Mouse (Mus musculus) MN1 (cell line): ENCODE data around the gene Rhbdd1.

ENCODE experiments used
- DNase-seq: peaks from one replicate; pipeline ENCODE4 v3.0.0-alpha.2; 2016; ENCODE audit warnings: low spot score

The Rhbdd1 gene

GRCm38 (mm10) chr1:82291930-82292712, 24.1 kb upstream of the Rhbdd1 start:
- DNase-seq, result no peak

GRCm38 (mm10) chr1:82292771-82293170, 23.5 kb upstream of the Rhbdd1 start:
- peak; percentile 70 for DNase-seq

DNA sequence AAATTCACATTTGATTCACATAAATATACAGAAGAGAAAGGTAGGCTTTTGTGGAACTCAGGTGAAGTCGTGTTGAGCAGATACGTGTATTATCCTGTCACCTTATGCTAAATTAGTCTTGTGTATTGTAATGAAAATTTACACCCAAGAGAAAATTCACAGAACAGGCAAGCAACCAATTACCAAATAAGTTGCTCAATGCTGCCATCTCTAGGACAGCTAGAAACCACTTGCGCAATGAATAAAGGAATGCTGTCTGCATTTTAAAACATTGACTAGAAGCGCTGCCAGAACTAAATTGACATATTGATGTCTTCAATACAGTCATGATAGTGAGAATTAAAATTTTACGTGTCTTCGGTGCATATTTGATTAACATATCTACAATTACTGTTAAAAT, 22.1 kb upstream of the Rhbdd1 start:
- DNase-seq, result peak; percentile 72

DNA sequence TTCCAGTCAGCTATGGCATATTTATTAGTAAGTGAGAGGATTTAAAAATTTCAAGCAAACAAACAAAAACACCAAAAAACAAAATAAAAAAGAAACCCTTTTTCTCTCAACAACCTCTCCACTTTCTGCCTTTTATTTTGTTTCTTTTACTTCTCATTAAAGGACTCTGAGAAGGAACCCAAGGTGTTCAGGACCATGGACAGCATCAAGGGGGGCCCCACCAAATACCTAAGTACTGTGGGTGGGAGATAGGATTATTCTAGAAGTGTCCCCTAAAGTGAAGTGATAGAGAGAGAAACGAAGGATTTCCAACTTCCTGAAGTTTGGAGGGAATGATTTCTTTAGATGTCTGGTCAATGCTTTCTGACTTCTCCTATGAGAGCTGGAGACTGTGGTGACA, 17.7 kb upstream of the Rhbdd1 start:
- no peak for DNase-seq

DNA sequence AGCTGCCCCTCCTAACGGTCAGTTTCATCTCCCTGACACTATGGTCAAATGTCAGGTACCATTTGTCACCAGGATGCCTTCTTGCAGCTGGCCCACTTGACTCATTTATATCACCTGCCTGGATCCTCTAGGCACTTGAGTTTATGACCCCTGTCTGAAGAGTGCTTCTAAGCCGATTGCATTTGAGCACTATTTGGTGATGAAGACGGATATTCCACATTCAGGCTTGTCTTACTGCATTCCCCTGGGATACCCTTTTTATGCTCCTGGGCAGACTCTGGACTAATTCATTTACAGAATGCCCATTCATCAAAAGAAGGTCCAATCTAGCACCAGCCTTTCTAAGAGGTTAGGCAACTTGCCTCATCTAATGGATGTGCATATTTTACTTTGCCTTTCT, 11.8 kb upstream of the Rhbdd1 start:
- DNase-seq, result no peak

DNA sequence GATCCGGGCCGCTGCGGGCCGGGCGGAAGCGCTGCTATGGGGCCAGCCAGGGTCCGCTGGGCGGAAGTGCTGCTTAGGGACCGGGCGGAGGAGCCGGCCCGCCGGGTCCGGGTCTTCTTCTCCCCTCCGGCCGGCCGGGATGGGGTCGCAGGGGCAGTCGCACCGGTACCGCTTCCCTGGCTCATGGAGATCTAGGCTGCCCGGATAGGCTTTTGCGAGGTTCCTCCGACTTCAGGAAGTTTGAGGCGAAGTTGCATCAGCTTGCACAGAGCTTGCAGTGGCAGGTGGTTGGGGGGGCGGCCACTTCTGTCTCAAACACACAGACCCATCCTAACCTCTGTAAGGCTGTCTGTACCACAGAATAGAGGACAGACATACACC, 484 bp downstream of the Rhbdd1 start:
- peak; percentile 70 for DNase-seq

GRCm38 (mm10) chr1:82320456-82320855, 4.2 kb downstream of the Rhbdd1 start:
- no peak for DNase-seq

GRCm38 (mm10) chr1:82320864-82321263, 4.6 kb downstream of the Rhbdd1 start:
- DNase-seq, result no peak

DNA sequence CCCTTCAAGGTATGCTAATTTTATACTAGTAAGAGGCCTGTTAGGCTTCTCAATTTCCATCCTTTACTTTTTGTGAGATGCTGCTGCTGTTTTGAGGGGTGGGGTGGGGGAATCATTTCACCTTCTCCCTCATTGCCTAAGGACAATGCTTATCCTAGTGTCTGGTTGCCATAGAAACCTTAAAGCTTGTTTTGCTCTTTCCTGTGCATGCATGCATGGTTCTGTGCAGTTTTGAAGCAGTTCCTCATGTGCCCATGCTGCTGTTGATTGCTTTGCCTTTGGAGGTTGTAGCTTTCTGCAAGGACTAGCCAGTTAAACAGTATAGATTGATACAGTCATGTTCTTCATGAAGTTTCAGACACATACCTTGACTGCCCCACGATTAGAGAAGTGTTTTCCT, 5.2 kb downstream of the Rhbdd1 start:
- no peak for DNase-seq

DNA sequence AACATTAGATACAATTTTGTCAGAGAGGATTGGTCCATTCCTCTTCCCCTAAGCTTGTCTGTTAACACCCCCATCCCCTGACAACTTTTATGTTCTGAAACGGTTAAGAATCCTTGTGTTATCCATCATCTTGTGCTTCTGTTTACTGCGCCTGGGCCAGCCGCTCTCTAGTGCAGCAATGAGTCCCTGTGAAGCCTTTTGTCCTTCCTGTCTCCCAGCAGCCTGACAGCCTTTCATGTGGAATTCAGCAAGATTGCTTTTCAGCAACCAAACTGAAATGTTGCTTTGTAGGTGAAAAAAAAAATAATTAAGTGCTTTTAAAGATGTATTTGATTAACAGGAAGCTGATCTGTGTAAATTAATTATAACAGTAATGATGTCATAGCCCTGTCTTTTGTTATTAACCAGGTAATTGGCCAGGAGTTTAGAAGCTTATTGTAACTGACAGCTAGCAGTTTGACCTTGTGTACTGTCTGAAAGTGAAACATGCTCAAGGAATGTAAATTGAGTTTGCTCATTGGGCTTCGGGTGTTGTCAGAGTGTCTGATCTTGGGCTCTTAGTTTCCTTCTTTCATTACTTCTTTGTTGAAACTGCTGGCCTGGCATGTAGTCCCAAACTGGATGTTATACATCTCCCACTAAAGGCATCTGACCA, 8.0 kb downstream of the Rhbdd1 start:
- peak; percentile 50 for DNase-seq

DNA sequence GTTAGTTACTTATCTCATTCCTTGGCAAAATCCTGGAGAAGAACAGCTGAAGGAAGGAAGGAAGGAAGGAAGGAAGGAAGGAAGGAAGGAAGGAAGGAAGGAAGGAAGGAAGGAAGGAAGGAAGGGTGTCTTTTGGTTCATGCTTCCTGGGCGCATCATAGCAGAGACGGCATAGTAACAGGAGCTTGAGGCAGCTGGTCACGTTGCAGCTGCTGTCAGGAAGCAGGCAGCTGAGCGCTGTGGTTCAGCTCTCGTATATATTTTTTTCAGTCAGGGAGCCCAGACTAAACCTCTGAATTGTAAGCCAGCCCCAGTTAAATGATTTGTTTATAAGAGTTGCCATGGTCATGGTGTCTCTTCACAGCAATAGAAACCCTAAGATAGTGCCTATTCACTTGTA, 9.9 kb downstream of the Rhbdd1 start:
- no peak for DNase-seq

DNA sequence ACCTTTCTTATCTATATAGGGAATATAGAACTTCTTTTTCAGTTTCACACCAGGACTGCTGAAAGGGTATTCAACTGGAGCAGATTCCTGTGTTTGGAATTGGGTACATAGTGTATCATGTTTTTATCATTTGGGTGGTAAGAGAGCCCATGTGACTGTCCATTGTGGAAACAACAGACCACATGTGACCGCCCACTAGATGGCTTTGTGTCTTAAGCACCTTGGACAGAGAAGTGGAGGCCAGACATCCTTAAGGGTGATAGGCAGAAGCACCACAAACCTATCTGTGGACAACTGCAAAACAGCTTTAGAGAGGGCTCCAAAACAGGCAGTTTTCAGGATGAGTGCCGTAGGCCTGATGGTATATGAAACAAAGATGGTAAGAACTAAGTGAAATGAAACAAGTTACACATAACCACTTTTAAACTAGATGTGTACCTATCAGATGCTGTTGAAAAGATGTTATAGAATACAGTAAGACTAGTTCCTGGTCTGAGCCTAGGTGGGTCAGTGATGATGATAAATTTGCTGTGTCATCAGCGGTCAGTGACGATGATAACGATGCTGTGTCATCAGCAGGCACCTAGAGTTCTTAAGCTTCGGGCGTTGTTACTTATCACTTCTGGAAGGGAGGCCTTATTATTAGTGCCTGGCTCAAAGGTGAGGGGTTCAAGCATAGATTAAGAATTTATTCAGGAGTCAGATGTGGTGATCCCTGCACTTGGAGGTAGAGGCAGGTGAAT, 12.0 kb downstream of the Rhbdd1 start:
- no peak for DNase-seq

DNA sequence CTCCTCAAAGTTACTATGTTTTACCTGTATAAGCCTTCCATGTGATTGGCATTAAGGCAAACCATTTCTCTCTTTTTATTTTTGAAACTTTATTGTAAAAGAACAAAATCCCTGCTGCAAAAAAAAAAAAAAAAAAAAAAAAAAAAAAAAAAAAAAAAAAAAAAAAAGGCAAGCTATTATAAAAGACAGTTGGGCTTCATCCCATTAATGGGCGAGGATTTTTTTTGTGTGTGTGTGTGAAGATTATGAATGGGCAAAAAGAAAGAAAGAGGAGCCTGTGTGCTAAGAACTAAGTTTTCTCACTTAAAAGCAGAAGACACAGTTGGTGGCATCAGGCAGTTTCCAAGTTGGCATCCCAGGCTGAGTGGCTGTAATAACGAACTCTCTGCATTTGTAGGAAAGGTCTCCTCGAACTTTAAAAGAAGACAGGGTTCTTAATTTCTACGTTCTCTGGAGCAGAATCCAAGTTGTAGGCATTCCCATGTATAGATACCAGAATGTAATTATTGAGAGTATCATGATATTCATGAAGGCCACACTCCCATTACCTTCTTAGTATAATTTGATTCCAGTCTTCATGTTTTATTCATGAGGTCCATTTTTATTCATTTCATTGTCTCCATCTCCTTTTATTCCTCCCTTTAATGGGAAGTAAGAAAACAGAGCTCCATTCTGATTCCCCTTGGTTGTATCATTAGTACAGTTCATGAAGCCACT, 13.1 kb downstream of the Rhbdd1 start:
- DNase-seq, result no peak

DNA sequence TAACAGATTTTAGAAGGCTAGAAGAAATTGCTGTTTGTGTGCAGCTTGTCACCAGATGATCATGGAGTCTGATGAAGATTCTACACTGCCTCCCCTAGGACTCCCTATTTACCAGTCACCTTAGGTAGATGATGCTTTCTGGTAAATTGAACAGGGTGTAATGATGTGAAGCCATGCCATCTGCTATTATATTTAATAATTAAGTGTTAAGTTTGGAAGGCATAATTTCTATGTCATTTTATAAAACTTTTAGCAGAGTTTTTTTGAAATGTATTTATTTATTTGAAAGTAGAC, 13.6 kb downstream of the Rhbdd1 start:
- DNase-seq, result no peak

DNA sequence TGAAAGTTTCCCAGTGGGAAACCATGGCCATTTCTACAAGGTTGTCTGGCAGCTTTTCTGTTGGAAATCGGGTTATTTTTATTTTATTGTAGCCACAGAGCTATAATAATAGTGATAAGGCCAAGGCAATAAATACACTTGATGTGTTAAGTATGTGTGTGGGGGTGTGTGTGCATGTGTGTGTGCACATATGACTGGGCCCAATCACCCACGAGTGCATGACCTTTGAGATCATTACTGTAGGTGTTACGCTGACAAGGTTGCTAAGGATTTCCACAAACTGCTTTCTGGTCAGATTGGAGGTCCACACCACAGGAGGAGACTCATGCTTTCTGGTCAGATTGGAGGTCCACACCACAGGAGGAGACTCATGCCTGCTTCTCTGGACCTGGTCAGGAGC, 18.3 kb downstream of the Rhbdd1 start:
- DNase-seq, result no peak

- no peak for DNase-seq
These were observed 36.8 kb downstream of the Rhbdd1 start for GRCm38 (mm10) chr1:82353089-82353488.

DNA sequence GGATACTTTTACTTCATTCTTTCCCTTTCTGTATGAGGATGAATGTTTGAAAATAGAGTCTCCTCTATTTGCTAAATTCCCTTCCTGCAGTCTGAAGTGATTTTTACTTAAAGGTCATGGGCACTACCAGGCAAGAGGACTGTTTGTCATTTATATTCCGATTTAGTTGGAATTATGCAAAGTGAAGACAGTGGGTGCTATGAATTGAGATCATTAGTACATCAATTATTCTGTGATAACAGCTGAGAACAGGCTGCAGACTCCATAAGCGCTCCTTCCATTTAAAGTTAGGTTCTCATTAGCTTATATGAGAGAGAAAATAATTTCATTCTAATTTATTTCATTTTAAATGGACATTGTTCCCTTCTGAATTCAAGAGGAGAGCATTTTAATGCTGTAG, 37.5 kb downstream of the Rhbdd1 start:
- DNase-seq, result no peak

DNA sequence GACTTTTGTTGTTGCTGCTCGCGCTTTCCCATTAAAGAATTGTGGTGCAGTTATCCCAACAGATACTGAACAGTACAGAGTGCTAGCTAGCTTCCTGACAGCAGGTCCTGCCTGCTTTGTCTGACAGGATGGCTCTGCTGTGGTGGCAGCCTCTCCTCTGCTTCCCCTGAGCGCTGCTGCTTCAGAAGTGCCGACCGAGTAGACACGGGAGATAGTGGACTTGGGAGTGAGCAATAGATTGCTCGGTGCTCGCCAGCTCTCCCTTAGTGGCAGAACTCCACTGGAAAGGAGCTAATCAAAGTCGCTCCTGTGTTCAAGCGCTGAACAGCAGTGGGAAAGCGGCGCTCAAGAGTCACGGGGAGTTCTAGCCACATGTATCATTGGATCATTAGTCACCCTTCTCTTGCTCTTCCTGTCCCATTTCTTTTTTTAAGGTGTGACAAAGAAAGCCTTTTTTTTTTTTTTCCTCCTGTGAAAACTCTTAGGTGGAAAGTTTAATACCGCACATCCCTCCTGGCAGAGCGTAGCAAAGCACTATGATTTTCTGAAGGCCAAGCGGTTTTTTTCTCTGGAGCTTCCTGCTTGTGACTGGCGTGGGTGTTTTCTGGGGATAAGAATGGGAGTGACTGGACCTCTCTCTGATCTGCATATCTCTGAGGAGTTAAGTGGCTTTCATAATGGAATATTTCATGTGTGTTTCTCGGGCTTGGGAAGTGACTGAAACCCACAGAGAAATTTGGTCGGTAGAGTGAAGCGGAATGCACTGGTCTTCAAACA, 42.8 kb downstream of the Rhbdd1 start:
- no peak for DNase-seq

DNA sequence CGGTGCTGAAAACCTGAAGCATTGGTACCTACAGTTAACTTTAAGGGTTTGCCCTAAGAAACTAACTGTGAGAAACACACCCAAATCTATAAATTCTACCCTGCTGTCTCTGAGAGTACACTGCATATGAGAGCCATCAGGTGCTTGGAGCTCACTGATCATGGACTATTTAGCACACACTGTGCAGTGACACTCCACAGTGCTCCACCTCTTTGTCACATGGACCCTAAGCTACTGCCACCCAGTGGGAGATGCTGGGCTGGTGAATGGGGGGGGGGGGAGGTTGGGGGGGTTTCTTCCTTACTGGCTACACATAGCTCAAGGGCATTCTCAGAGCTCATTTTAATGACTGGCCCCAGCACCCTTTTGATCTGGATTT, 43.4 kb downstream of the Rhbdd1 start:
- no peak for DNase-seq

- DNase-seq, result no peak
These were observed 45.0 kb downstream of the Rhbdd1 start for GRCm38 (mm10) chr1:82361240-82361639.

- no peak for DNase-seq
These were observed 45.9 kb downstream of the Rhbdd1 start for GRCm38 (mm10) chr1:82362165-82362564.

- DNase-seq, result no peak
These were observed 47.8 kb downstream of the Rhbdd1 start for GRCm38 (mm10) chr1:82364047-82364446.
